Mouse (Mus musculus) brain, adult 10 weeks (tissue): Measurements from ENCODE around the gene Trim11. TPM values are rescaled to one million over a fixed set of nuclear protein-coding genes. Genes with fewer than 3 reads are reported as not detected.

ENCODE experiments used
- polyA plus RNA-seq: library from polyadenylated mRNA; stranded (reverse); fragments of 350-450 nt; fragmentation: Illumina TruSeq; extraction: RNeasy Lipid Tissue Mini Kit (QIAGEN cat#74804); gene quantifications from one replicate; pipeline ENCODE4 v1.2.3, GENCODE M21; 2015; ENCODE audit warnings: low read depth, low replicate concordance

Gene Trim11
- 17.7 TPM for polyA plus RNA-seq

GRCm38 (mm10) chr11:58978027-58978705, at the start of gene Trim11:
TSS of gene Trim11 (plus strand) at chr11:58978093.

GRCm38 (mm10) chr11:58938322-58939087, 39.4 kb upstream of the Trim11 start, which contains the start of gene Rnf187:
TSS of gene Rnf187 (minus strand) at chr11:58938916.

GRCm38 (mm10) chr11:58948542-58949479, 29.1 kb upstream of the Trim11 start, which contains the start of gene Hist3h2ba:
TSS of gene Hist3h2ba (plus strand) at chr11:58948920.

GRCm38 (mm10) chr11:58954420-58955142, 23.3 kb upstream of the Trim11 start, which contains the start of the genes Hist3h2a and Trim17:
TSS of gene Hist3h2a (plus strand) at chr11:58954685.
TSS of gene Trim17 (plus strand) at chr11:58954685.

Other genes starting within 250 kb of the Trim11 start
- not detected for gene Olfr317, start 238.9 kb upstream of the Trim11 start, polyA plus RNA-seq
- gene Olfr316, start 225.4 kb upstream of the Trim11 start, polyA plus RNA-seq, result 1.3 TPM
- gene Olfr315, start 204.9 kb upstream of the Trim11 start, polyA plus RNA-seq, result not detected
- not detected for gene Olfr314, start 195.1 kb upstream of the Trim11 start, polyA plus RNA-seq
- 10.0 TPM for gene Fam183b, start 176.1 kb upstream of the Trim11 start, polyA plus RNA-seq
- gene Olfr313, start 163.1 kb upstream of the Trim11 start, polyA plus RNA-seq, result not detected
- not detected for gene Olfr312, start 148.9 kb upstream of the Trim11 start, polyA plus RNA-seq
- not detected for gene Olfr311, start 138.8 kb upstream of the Trim11 start, polyA plus RNA-seq
- gene Gm12258, start 130.9 kb upstream of the Trim11 start, polyA plus RNA-seq, result 18.0 TPM
- 7.1 TPM for gene 2810021J22Rik, start 110.9 kb upstream of the Trim11 start, polyA plus RNA-seq
- gene Zfp39, start 73.9 kb upstream of the Trim11 start, polyA plus RNA-seq, result 5.3 TPM
- not detected for gene Btnl10, start 60.2 kb upstream of the Trim11 start, polyA plus RNA-seq
- 331 TPM for gene Rnf187, start 39.2 kb upstream of the Trim11 start, polyA plus RNA-seq
- gene Hist3h2ba, start 29.2 kb upstream of the Trim11 start, polyA plus RNA-seq, result 67.2 TPM
- 33.6 TPM for gene Hist3h2a, start 23.4 kb upstream of the Trim11 start, polyA plus RNA-seq
- 5.9 TPM for gene Trim17, start 23.4 kb upstream of the Trim11 start, polyA plus RNA-seq
- gene Obscn, start 158.3 kb downstream of the Trim11 start, polyA plus RNA-seq, result 1.5 TPM
- 5.8 TPM for gene Iba57, start 185.6 kb downstream of the Trim11 start, polyA plus RNA-seq
- gene Gjc2, start 205.1 kb downstream of the Trim11 start, polyA plus RNA-seq, result 20.0 TPM
- gene Guk1, start 214.1 kb downstream of the Trim11 start, polyA plus RNA-seq, result 264 TPM
- 71.7 TPM for gene Mrpl55, start 224.4 kb downstream of the Trim11 start, polyA plus RNA-seq
- 18.6 TPM for gene 2310033P09Rik, start 230.2 kb downstream of the Trim11 start, polyA plus RNA-seq